Mouse (Mus musculus) liver, embryonic 14.5 days (tissue): ENCODE measurements around the gene Lzic. TPM values are rescaled to one million over a fixed set of nuclear protein-coding genes. Genes with fewer than 3 reads are reported as not detected.

ENCODE experiments used
- ATAC-seq: fragments of 200-750 bp; cut with Nextera tagmentation; 2 replicates; pipeline ENCODE4 v1.8.0; 2017; ENCODE audit warnings: moderate number of reproducible peaks, mild to moderate bottlenecking, moderate library complexity; ENCODE audit not compliant: insufficient read depth
- DNase-seq, 3 experiments: peaks; one replicate each; pipeline ENCODE4 v3.0.0-alpha.2; 2012 to 2013; ENCODE audit warnings: low read depth in 3 of 3, low spot score in 3 of 3
- H3K27ac ChIP-seq: fragments of 300-500 bp; sonication (generic); 2 replicates; pipeline ENCODE4 v1.5.1; 2014; ENCODE audit warnings: moderate library complexity, mild to moderate bottlenecking, control low read depth, inconsistent platforms
- H3K27me3 ChIP-seq: fragments of 300-500 bp; sonication (generic); 2 replicates; pipeline ENCODE4 v1.6.1; 2014; ENCODE audit warnings: mild to moderate bottlenecking, low read length, moderate library complexity; ENCODE audit not compliant: control insufficient read depth, insufficient read depth
- H3K36me3 ChIP-seq: fragments of 300-500 bp; sonication (generic); replicated peaks from 2 replicates; pipeline ENCODE4 v1.6.1; 2014; ENCODE audit warnings: low read depth; ENCODE audit not compliant: control insufficient read depth, insufficient read depth
- H3K4me1 ChIP-seq, 2 experiments: fragments of 200-500 bp in 1 of 2; fragments of 300-500 bp in 1 of 2; sonication (generic) in 1 of 2; replicated peaks; 2 replicates each; pipeline ENCODE4 v1.6.1; 2012 to 2014; ENCODE audit warnings: antibody characterized with exemption in 1 of 2, inconsistent platforms in 1 of 2, low read length in 1 of 2; ENCODE audit not compliant: control insufficient read depth in 2 of 2, insufficient read depth in 2 of 2
- H3K4me2 ChIP-seq: fragments of 300-500 bp; sonication (generic); 2 replicates; pipeline ENCODE4 v1.6.1; 2014; ENCODE audit warnings: low read depth, mild to moderate bottlenecking, control low read depth, moderate library complexity
- H3K4me3 ChIP-seq, 2 experiments: fragments of 200-500 bp in 1 of 2; fragments of 300-500 bp in 1 of 2; sonication (generic) in 1 of 2; 2 replicates each; pipeline ENCODE4 v1.5.1; 2012 to 2014; ENCODE audit warnings: low read depth in 2 of 2, low read length in 2 of 2, mild to moderate bottlenecking in 2 of 2, control low read depth in 1 of 2, inconsistent platforms in 1 of 2, moderate library complexity in 1 of 2; ENCODE audit not compliant: insufficient read depth in 1 of 2
- H3K9ac ChIP-seq: fragments of 300-500 bp; sonication (generic); replicated peaks from 2 replicates; pipeline ENCODE4 v1.6.1; 2014; ENCODE audit warnings: mild to moderate bottlenecking, control low read depth, moderate library complexity
- H3K9me3 ChIP-seq: fragments of 300-500 bp; sonication (generic); 2 replicates; pipeline ENCODE4 v1.6.1; 2016; ENCODE audit warnings: low read length, mixed read lengths; ENCODE audit not compliant: control insufficient read depth
- CTCF ChIP-seq: IDR thresholded peaks from 2 replicates; pipeline ENCODE4 v1.5.1; 2016; ENCODE audit warnings: antibody characterized with exemption, low read depth, control low read depth
- EP300 ChIP-seq: IDR thresholded peaks from 2 replicates; pipeline ENCODE4 v1.6.1; 2016; ENCODE audit warnings: antibody characterized with exemption, low read depth
- WGBS: fragments of 180-500 bp; shearing (Covaris S2); extraction: QIAGEN DNeasy Blood & Tissue Kit; methylation state at CpG from one replicate; pipeline ENCODE4 v1.1.7; 2014; ENCODE audit not compliant: insufficient replicate concordance; 5-methylcytosine and 5-hydroxymethylcytosine counted together
- polyA plus RNA-seq, 2 experiments: library from polyadenylated mRNA; depleted of rRNA in 1 of 2; stranded (reverse) in 1 of 2; unstranded in 1 of 2; fragments of >200 nt; fragmentation: Nextera tagmentation in 1 of 2; extraction: Ambion mirVana in 1 of 2; gene quantifications; 2 replicates each; pipeline versions ENCODE4 v1.2.1 to v1.2.3; 2012 to 2014

The Lzic gene
- polyA plus RNA-seq, 2 experiments, result 9.1 to 14.9 TPM

DNA sequence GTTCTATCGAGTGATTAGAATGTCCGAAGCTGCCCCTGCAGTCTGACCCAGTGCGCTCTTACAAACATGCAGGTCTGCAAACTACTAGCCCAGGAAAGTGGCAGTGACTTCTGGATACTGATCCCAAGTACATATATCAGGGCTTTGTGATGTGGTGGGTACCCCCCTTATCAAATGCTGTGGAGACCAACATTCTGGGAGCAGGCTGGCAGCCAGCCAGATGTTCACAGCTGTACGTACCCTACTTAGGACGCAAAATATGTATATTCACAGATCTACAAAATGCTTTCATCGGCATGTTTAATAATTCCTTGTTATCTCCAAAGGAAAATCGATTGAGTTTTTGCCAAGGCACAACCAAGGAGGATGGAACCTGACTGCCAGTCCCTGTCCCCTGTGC, 27.0 kb downstream of the Lzic start:
- H3K27ac ChIP-seq, result no peak overlapping the region
- no peak for ATAC-seq
- no peak overlapping the region for H3K9ac ChIP-seq
- 69% methylated on average over 7 of the region's 7 CpGs for WGBS
- H3K4me2 ChIP-seq, result no peak overlapping the region
- no peaks in the 10 kb centered on the region for H3K9me3 ChIP-seq
- no peaks in the 10 kb centered on the region for H3K36me3 ChIP-seq
- no peaks in the 10 kb centered on the region for H3K27me3 ChIP-seq
- H3K4me3 ChIP-seq, result no peak overlapping the region
- DNase-seq, result no peak
- TF ChIP-seq CTCF (no peak), EP300 (no peak)
- H3K4me1 ChIP-seq, result 0 out of 4 replicates have a peak, but pooled peaks cover 0 to 4% of the 10 kb centered on the region in 2 experiments

DNA sequence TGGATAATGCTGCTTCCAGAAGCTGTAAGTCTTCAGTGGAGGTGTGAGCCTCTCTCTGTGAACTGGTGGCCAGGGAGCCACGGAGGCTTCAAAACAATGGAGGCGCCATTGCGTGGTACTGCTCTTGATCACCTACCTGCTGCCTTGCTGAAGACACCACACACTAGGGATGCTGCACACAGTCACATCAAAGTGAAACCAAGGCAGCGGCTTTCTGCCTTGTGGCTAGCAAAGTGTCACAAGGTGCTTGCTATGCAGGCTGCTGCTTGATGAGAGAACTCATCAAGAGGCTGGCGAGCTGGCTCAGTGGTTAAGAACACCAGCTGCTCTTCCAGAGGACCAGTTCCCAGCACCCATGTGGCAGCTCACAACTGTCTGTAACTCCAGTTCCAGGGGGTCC, 30.7 kb downstream of the Lzic start:
- DNase-seq (no peak), ATAC-seq (no peak)
- Histone ChIP-seq H3K9me3 (no peaks in the 10 kb centered on the region), H3K27ac (no peak overlapping the region), H3K27me3 (peaks cover 3% of the 10 kb centered on the region; the same call in 1 of the 2 replicates), H3K9ac (no peak overlapping the region), H3K36me3 (no peaks in the 10 kb centered on the region), H3K4me1 (peaks cover 0 to 9% of the 10 kb centered on the region in 2 experiments; a peak in 2 of 4 replicates), H3K4me3 (no peak overlapping the region), H3K4me2 (no peak overlapping the region)
- 77% methylated on average over 5 of the region's 5 CpGs for WGBS
- no peak for TF ChIP-seq EP300
- no peak for TF ChIP-seq CTCF

DNA sequence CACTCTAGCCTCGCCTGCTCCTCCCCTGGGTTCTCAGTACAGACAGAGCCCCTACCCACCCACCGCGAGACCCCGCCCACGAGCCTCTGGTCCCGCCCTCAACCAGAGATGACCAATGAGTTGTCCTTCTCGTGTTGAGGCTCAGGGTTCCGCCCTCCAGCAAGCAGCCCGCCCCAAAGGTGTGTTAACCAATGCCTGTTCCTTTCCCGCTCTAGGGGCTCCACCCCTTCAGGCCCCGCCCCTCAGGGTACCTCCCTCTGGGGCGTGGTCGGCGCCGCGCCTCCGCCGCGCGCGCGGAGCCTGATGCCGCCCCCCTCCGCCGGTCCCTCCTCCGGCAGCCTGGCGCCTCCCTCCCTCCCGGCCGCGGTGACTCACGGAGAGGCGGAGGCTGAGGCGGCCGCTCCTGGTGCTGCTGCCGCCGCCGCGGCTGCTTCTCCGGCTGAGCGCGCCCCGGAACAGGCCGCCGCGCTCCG, 32.9 kb downstream of the Lzic start, which contains the start of gene Ctnnbip1:
TSS of gene Ctnnbip1 (plus strand) at position 369 of the 473 bp plus-strand sequence.
- TF ChIP-seq EP300, result no peak
- TF ChIP-seq CTCF, result no peak
- Histone ChIP-seq H3K36me3 (no peaks in the 10 kb centered on the region), H3K4me2 (peak within 1 kb of the TSS; percentile 82), H3K9ac (peak within 1 kb of the TSS; percentile 52), H3K27ac (no peak within 1 kb of the TSS), H3K4me3 (peak within 1 kb of the TSS; percentile 44 to 49), H3K4me1 (peaks cover 0 to 5% of the 10 kb centered on the region in 2 experiments; a peak in 2 of 4 replicates), H3K27me3 (peaks cover 3% of the 10 kb centered on the region; the same call in 1 of the 2 replicates), H3K9me3 (no peaks in the 10 kb centered on the region)
- WGBS, result 1% methylated on average over 33 of the region's 46 CpGs
- ATAC-seq (peak; percentile 97), DNase-seq (peak; percentile 83 to 88 (median 86))

DNA sequence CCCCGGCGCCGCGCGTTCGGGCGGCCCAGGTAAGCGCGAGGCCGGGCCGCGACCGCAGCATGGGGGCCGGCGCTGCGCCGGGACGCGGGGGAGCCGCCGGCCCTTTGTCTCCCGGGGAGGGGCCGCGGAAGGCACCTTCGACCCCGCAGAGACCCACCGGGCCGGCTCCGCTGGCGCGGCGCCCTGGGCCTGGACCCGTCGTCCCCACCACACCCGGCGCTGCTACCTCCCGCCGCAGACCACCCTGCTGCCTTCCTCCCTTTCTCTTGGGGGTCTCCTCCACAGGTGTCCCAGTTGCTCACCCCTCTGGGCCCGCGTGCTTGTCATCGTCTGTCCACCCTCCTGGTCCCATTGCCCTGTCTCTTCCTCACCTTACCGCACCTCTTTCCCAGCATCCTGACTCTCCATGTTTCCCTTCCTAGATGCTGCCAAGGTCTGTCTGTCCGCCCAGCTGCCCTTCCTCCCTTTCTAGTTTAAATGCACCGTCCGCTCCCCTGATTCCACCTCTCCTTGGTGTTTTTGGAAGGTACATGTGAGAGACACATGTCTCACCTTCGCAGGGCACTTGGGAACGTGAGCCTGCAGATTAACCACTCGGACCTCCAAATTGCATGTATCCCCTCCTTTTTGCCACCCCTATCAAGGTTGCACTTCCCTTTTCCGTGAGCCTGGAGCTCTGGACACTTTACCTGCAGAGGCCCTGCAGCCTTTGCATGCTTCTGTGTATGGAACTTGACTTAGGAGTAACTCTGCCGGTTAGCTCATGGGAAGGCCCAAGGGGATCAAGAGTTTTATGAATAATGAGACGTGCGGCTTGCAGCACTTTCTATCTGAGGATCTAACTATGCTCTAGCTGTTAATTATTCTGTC, 33.6 kb downstream of the Lzic start:
- peaks cover 0 to 5% of the 10 kb centered on the region in 2 experiments; a peak in 2 of 4 replicates for H3K4me1 ChIP-seq
- H3K36me3 ChIP-seq, result no peaks in the 10 kb centered on the region
- 6% methylated on average over 50 of the region's 52 CpGs for whole genome bisulfite sequencing
- ATAC-seq (no peak), DNase-seq (no peak)
- TF ChIP-seq EP300 (no peak), CTCF (no peak)
- peak overlapping the region; percentile 52 for H3K9ac ChIP-seq
- no peak overlapping the region for H3K27ac ChIP-seq
- peak overlapping the region; percentile 82 for H3K4me2 ChIP-seq
- peak overlapping the region; percentile 44 to 49 for H3K4me3 ChIP-seq
- no peaks in the 10 kb centered on the region for H3K9me3 ChIP-seq
- H3K27me3 ChIP-seq, result peaks cover 3% of the 10 kb centered on the region; the same call in 1 of the 2 replicates

DNA sequence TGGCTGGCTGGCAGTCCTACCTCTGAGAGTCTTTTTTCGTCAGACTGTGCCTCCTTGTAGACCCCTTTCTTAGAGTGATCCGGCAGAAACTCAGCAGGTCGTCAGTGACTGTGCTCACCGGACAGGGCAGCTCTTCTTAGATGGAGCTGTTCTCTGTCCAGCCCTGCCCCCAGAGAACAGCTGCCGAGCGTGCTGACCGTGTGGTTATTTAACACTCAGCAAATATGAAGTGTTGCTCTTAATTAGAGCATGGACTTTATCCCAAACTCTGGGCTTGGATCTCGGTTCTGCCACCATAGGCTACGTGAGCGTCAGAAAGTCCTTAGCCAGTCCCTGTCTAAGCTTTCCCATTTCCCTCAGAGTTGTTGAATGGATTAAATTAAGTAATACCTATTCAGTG, 36.2 kb downstream of the Lzic start:
- peaks cover 3% of the 10 kb centered on the region; the same call in 1 of the 2 replicates for H3K27me3 ChIP-seq
- 68% methylated on average over 10 of the region's 10 CpGs for WGBS
- no peaks in the 10 kb centered on the region for H3K36me3 ChIP-seq
- no peak for ATAC-seq
- H3K9ac ChIP-seq, result no peak overlapping the region
- DNase-seq, result no peak
- peaks cover 0 to 5% of the 10 kb centered on the region in 2 experiments; a peak in 2 of 4 replicates for H3K4me1 ChIP-seq
- no peak overlapping the region for H3K4me2 ChIP-seq
- TF ChIP-seq EP300 (no peak), CTCF (no peak)
- H3K4me3 ChIP-seq, result no peak overlapping the region
- no peaks in the 10 kb centered on the region for H3K9me3 ChIP-seq
- no peak overlapping the region for H3K27ac ChIP-seq
